Mouse (Mus musculus): Measurements from ENCODE around the gene Rbm28. TPM values are rescaled to one million over a fixed set of nuclear protein-coding genes. Genes with fewer than 3 reads are reported as not detected.
"Not testable (repeated sequence)": the region's sequence is repeated elsewhere in the genome, so short reads cannot be mapped to it uniquely, and the experiment has no call there.

Gene Rbm28
- polyA plus RNA-seq, 1 experiment from 2014 or later = 33.8 TPM

GRCm38 (mm10) chr6:29161291-29161690 lies 3.5 kb downstream of the Rbm28 start:
- not testable (repeated sequence) for H3K27ac ChIP-seq (ENCODE audit: low read depth, low read length); H3K27me3 ChIP-seq (replicated peaks; ENCODE audit: control insufficient read depth, insufficient read depth, low read length); ATAC-seq; H3K9ac ChIP-seq (ENCODE audit: low read depth, low read length); H3K9me3 ChIP-seq (ENCODE audit: control insufficient read depth, low read length); H3K4me3 ChIP-seq (ENCODE audit: low read length); H3K4me2 ChIP-seq (ENCODE audit: low read length)
- H3K4me1 ChIP-seq (ENCODE audit: control insufficient read depth, insufficient read depth, low read depth, low read length) = peaks cover 11% of the 10 kb centered on the region
- WGBS = 98% methylated on average over 5 of the region's 5 CpGs
- peaks cover 22% of the 10 kb centered on the region for H3K36me3 ChIP-seq (ENCODE audit: control insufficient read depth, insufficient read depth, low read length)

GRCm38 (mm10) chr6:29160786-29161185 lies 4.0 kb downstream of the Rbm28 start:
- H3K36me3 ChIP-seq (ENCODE audit: control insufficient read depth, insufficient read depth, low read length) = peaks cover 22% of the 10 kb centered on the region
- H3K4me2 ChIP-seq (ENCODE audit: low read length) = no peak overlapping the region
- no peaks in the 10 kb centered on the region for H3K27me3 ChIP-seq (replicated peaks; ENCODE audit: control insufficient read depth, insufficient read depth, low read length)
- H3K4me3 ChIP-seq (ENCODE audit: low read length) = no peak overlapping the region
- H3K9me3 ChIP-seq (ENCODE audit: control insufficient read depth, low read length) = no peaks in the 10 kb centered on the region
- no peak overlapping the region for H3K9ac ChIP-seq (ENCODE audit: low read depth, low read length)
- 95% methylated on average over 2 of the region's 2 CpGs for WGBS
- no peak overlapping the region for H3K27ac ChIP-seq (ENCODE audit: low read depth, low read length)
- no peak for ATAC-seq
- H3K4me1 ChIP-seq (ENCODE audit: control insufficient read depth, insufficient read depth, low read depth, low read length) = peaks cover 10% of the 10 kb centered on the region

GRCm38 (mm10) chr6:29156326-29156725 lies 8.5 kb downstream of the Rbm28 start:
- no peak overlapping the region for H3K27ac ChIP-seq (ENCODE audit: low read depth, low read length)
- no peaks in the 10 kb centered on the region for H3K9me3 ChIP-seq (ENCODE audit: control insufficient read depth, low read length)
- WGBS = 94% methylated on average over 5 of the region's 5 CpGs
- peaks cover 37% of the 10 kb centered on the region for H3K36me3 ChIP-seq (ENCODE audit: control insufficient read depth, insufficient read depth, low read length)
- no peak for ATAC-seq
- no peak overlapping the region for H3K4me3 ChIP-seq (ENCODE audit: low read length)
- no peak overlapping the region for H3K9ac ChIP-seq (ENCODE audit: low read depth, low read length)
- H3K4me2 ChIP-seq (ENCODE audit: low read length) = no peak overlapping the region
- H3K27me3 ChIP-seq (replicated peaks; ENCODE audit: control insufficient read depth, insufficient read depth, low read length) = no peaks in the 10 kb centered on the region
- no peaks in the 10 kb centered on the region for H3K4me1 ChIP-seq (ENCODE audit: control insufficient read depth, insufficient read depth, low read depth, low read length)

- no peak overlapping the region for H3K4me3 ChIP-seq (ENCODE audit: low read length)
- peaks cover 15% of the 10 kb centered on the region for H3K36me3 ChIP-seq (ENCODE audit: control insufficient read depth, insufficient read depth, low read length)
- H3K4me2 ChIP-seq (ENCODE audit: low read length) = no peak overlapping the region
- no peak for ATAC-seq
- H3K9ac ChIP-seq (ENCODE audit: low read depth, low read length) = no peak overlapping the region
- H3K9me3 ChIP-seq (ENCODE audit: control insufficient read depth, low read length) = no peaks in the 10 kb centered on the region
- H3K4me1 ChIP-seq (ENCODE audit: control insufficient read depth, insufficient read depth, low read depth, low read length) = no peaks in the 10 kb centered on the region
- WGBS = 100% methylated on average over 1 of the region's 1 CpGs
- no peak overlapping the region for H3K27ac ChIP-seq (ENCODE audit: low read depth, low read length)
- H3K27me3 ChIP-seq (replicated peaks; ENCODE audit: control insufficient read depth, insufficient read depth, low read length) = no peaks in the 10 kb centered on the region
These were observed 14.8 kb downstream of the Rbm28 start for GRCm38 (mm10) chr6:29150001-29150400.

GRCm38 (mm10) chr6:29147407-29148010 lies 17.3 kb downstream of the Rbm28 start:
- peaks cover 2% of the 10 kb centered on the region; the same call in 1 of the 2 replicates for H3K36me3 ChIP-seq (ENCODE audit: control insufficient read depth, insufficient read depth, low read length)
- no peak overlapping the region for H3K4me3 ChIP-seq (ENCODE audit: low read length)
- ATAC-seq = no peak
- no peak overlapping the region for H3K4me2 ChIP-seq (ENCODE audit: low read length)
- H3K4me1 ChIP-seq (ENCODE audit: control insufficient read depth, insufficient read depth, low read depth, low read length) = no peaks in the 10 kb centered on the region
- no peak overlapping the region for H3K27ac ChIP-seq (ENCODE audit: low read depth, low read length)
- H3K9ac ChIP-seq (ENCODE audit: low read depth, low read length) = no peak overlapping the region
- H3K27me3 ChIP-seq (replicated peaks; ENCODE audit: control insufficient read depth, insufficient read depth, low read length) = no peaks in the 10 kb centered on the region
- WGBS = 80% methylated on average over 5 of the region's 5 CpGs
- no peaks in the 10 kb centered on the region for H3K9me3 ChIP-seq (ENCODE audit: control insufficient read depth, low read length)

GRCm38 (mm10) chr6:29146641-29147040 lies 18.2 kb downstream of the Rbm28 start:
- H3K4me2 ChIP-seq (ENCODE audit: low read length) = no peak overlapping the region
- H3K4me1 ChIP-seq (ENCODE audit: control insufficient read depth, insufficient read depth, low read depth, low read length) = no peaks in the 10 kb centered on the region
- H3K9ac ChIP-seq (ENCODE audit: low read depth, low read length) = no peak overlapping the region
- H3K36me3 ChIP-seq (ENCODE audit: control insufficient read depth, insufficient read depth, low read length) = 0 out of 2 replicates have a peak, but pooled peaks cover 2% of the 10 kb centered on the region
- H3K9me3 ChIP-seq (ENCODE audit: control insufficient read depth, low read length) = no peaks in the 10 kb centered on the region
- 82% methylated on average over 7 of the region's 7 CpGs for WGBS
- H3K4me3 ChIP-seq (ENCODE audit: low read length) = no peak overlapping the region
- no peak for ATAC-seq
- no peaks in the 10 kb centered on the region for H3K27me3 ChIP-seq (replicated peaks; ENCODE audit: control insufficient read depth, insufficient read depth, low read length)
- H3K27ac ChIP-seq (ENCODE audit: low read depth, low read length) = no peak overlapping the region

- Histone ChIP-seq H3K36me3 (ENCODE audit: control insufficient read depth, insufficient read depth, low read length) (0 out of 2 replicates have a peak, but pooled peaks cover 2% of the 10 kb centered on the region), H3K4me1 (ENCODE audit: control insufficient read depth, insufficient read depth, low read depth, low read length) (no peaks in the 10 kb centered on the region), H3K4me3 (ENCODE audit: low read length) (no peak overlapping the region), H3K27me3 (replicated peaks; ENCODE audit: control insufficient read depth, insufficient read depth, low read length) (no peaks in the 10 kb centered on the region), H3K4me2 (ENCODE audit: low read length) (no peak overlapping the region), H3K9me3 (ENCODE audit: control insufficient read depth, low read length) (no peaks in the 10 kb centered on the region), H3K9ac (ENCODE audit: low read depth, low read length) (no peak overlapping the region), H3K27ac (ENCODE audit: low read depth, low read length) (no peak overlapping the region)
- no peak for ATAC-seq
- 78% methylated on average over 12 of the region's 12 CpGs for WGBS
These were observed 19.1 kb downstream of the Rbm28 start for GRCm38 (mm10) chr6:29145456-29146307.

GRCm38 (mm10) chr6:29144971-29145370 lies 19.8 kb downstream of the Rbm28 start:
- H3K4me1 ChIP-seq (ENCODE audit: control insufficient read depth, insufficient read depth, low read depth, low read length) = no peaks in the 10 kb centered on the region
- WGBS = 90% methylated on average over 3 of the region's 3 CpGs
- no peak overlapping the region for H3K9ac ChIP-seq (ENCODE audit: low read depth, low read length)
- H3K9me3 ChIP-seq (ENCODE audit: control insufficient read depth, low read length) = no peaks in the 10 kb centered on the region
- no peak overlapping the region for H3K27ac ChIP-seq (ENCODE audit: low read depth, low read length)
- no peaks in the 10 kb centered on the region for H3K27me3 ChIP-seq (replicated peaks; ENCODE audit: control insufficient read depth, insufficient read depth, low read length)
- no peak for ATAC-seq
- no peak overlapping the region for H3K4me2 ChIP-seq (ENCODE audit: low read length)
- H3K4me3 ChIP-seq (ENCODE audit: low read length) = no peak overlapping the region
- H3K36me3 ChIP-seq (ENCODE audit: control insufficient read depth, insufficient read depth, low read length) = 0 out of 2 replicates have a peak, but pooled peaks cover 2% of the 10 kb centered on the region

- Histone ChIP-seq H3K4me3 (ENCODE audit: low read length) (no peak overlapping the region), H3K4me1 (ENCODE audit: control insufficient read depth, insufficient read depth, low read depth, low read length) (no peaks in the 10 kb centered on the region), H3K9ac (ENCODE audit: low read depth, low read length) (no peak overlapping the region), H3K27ac (ENCODE audit: low read depth, low read length) (no peak overlapping the region), H3K36me3 (ENCODE audit: control insufficient read depth, insufficient read depth, low read length) (0 out of 2 replicates have a peak, but pooled peaks cover 2% of the 10 kb centered on the region), H3K9me3 (ENCODE audit: control insufficient read depth, low read length) (no peaks in the 10 kb centered on the region), H3K4me2 (ENCODE audit: low read length) (no peak overlapping the region), H3K27me3 (replicated peaks; ENCODE audit: control insufficient read depth, insufficient read depth, low read length) (no peaks in the 10 kb centered on the region)
- ATAC-seq = peak; percentile 76
- WGBS = 32% methylated on average over 5 of the region's 5 CpGs
These were observed 21.2 kb downstream of the Rbm28 start for GRCm38 (mm10) chr6:29143608-29144007.
